Mouse (Mus musculus): ENCODE measurements around the gene Tenm4.

- TF ChIP-seq ZKSCAN1 (IDR thresholded peaks at IDR 0.05; ENCODE audit: low read depth, low read length) (no peak), CTCF (IDR thresholded peaks at IDR 0.05 in 2 of 3, conservative IDR thresholded peaks at IDR 0.05 in 1 of 3; ENCODE audit: control insufficient read depth in 1 of 3, insufficient read depth in 1 of 3, low read depth in 2 of 3, low read length in 3 of 3, poor library complexity in 1 of 3, severe bottlenecking in 1 of 3) (no peak), TAL1 (IDR thresholded peaks at IDR 0.05; ENCODE audit: low read length) (no peak), HCFC1 (IDR thresholded peaks at IDR 0.05; ENCODE audit: low read depth, low read length) (no peak)
Observed at GRCm38 (mm10) chr7:96456618-96457017, 285.6 kb downstream of the Tenm4 start.
